Mouse (Mus musculus) thymus, adult 2 months (tissue): ENCODE results near the gene 4930558K02Rik. TPM values are rescaled to one million over a fixed set of nuclear protein-coding genes. Genes with fewer than 3 reads are reported as not detected.

Experiments
- DNase-seq: peaks from one replicate; pipeline ENCODE4 v3.0.0; 2021
- H3K27ac ChIP-seq: fragments of 200-500 bp; 2 replicates; pipeline ENCODE4 v1.5.1; 2012; ENCODE audit warnings: low read length, control low read depth; ENCODE audit not compliant: control insufficient read depth, insufficient read depth
- H3K27me3 ChIP-seq: fragments of 200-500 bp; 2 replicates; pipeline ENCODE4 v1.6.1; 2012; ENCODE audit warnings: mild to moderate bottlenecking, low read length, moderate library complexity, mixed read lengths; ENCODE audit not compliant: control insufficient read depth, insufficient read depth
- H3K36me3 ChIP-seq: fragments of 200-500 bp; 2 replicates; pipeline ENCODE4 v1.6.1; 2012; ENCODE audit warnings: mild to moderate bottlenecking, low read length, moderate library complexity; ENCODE audit not compliant: control insufficient read depth, insufficient read depth
- H3K4me1 ChIP-seq: fragments of 200-500 bp; replicated peaks from 2 replicates; pipeline ENCODE4 v1.6.1; 2012; ENCODE audit warnings: low read length; ENCODE audit not compliant: control insufficient read depth, insufficient read depth
- H3K4me3 ChIP-seq: fragments of 200-500 bp; 2 replicates; pipeline ENCODE4 v1.5.1; 2012; ENCODE audit warnings: mild to moderate bottlenecking, low read length, control low read depth, moderate library complexity; ENCODE audit not compliant: control insufficient read depth, insufficient read depth
- CTCF ChIP-seq: fragments of 200-500 bp; IDR thresholded peaks from 2 replicates; pipeline ENCODE4 v1.5.1; 2012; ENCODE audit warnings: mild to moderate bottlenecking, control low read depth, low read length, moderate library complexity, borderline replicate concordance; ENCODE audit not compliant: control insufficient read depth, poor library complexity, insufficient read depth; ENCODE audit errors: extremely low read depth
- POLR2A ChIP-seq: fragments of 200-500 bp; IDR thresholded peaks from 2 replicates; pipeline ENCODE4 v1.6.1; 2012; ENCODE audit warnings: mild to moderate bottlenecking, low read length, control low read depth, moderate library complexity; ENCODE audit not compliant: control insufficient read depth, poor library complexity, insufficient read depth; ENCODE audit errors: extremely low read depth
- WGBS: fragments of 180-500 bp; shearing (Covaris S2); methylation state at CpG from one replicate; pipeline ENCODE4 v1.1.7; 2018; 5-methylcytosine and 5-hydroxymethylcytosine counted together
- polyA plus RNA-seq: library from polyadenylated mRNA; depleted of rRNA; stranded (reverse); fragments of >200 nt; gene quantifications from 2 replicates; pipeline ENCODE4 v1.2.3, GENCODE M21; 2012

4930558K02Rik gene
- polyA plus RNA-seq, 1 experiment = not detected

GRCm38 (mm10) chr1:161918682-161919372 lies 60.6 kb downstream of the 4930558K02Rik start:
- WGBS = 68% methylated on average over 7 of the region's 7 CpGs
- no peak for TF ChIP-seq CTCF
- TF ChIP-seq POLR2A = no peak

GRCm38 (mm10) chr1:161917940-161918484 lies 61.4 kb downstream of the 4930558K02Rik start:
- H3K27me3 ChIP-seq = no peaks in the 10 kb centered on the region
- DNase-seq = no peak
- H3K27ac ChIP-seq = no peak overlapping the region
- H3K4me1 ChIP-seq = 0 out of 2 replicates have a peak, but pooled peaks cover 6% of the 10 kb centered on the region
- WGBS = 86% methylated on average over 3 of the region's 3 CpGs
- H3K4me3 ChIP-seq = no peak overlapping the region
- no peaks in the 10 kb centered on the region for H3K36me3 ChIP-seq
- TF ChIP-seq POLR2A = no peak
- TF ChIP-seq CTCF = no peak

More at GRCm38 (mm10) chr1:161918682-161919372, 60.6 kb downstream of the 4930558K02Rik start:
- 0 out of 2 replicates have a peak, but pooled peaks cover 3% of the 10 kb centered on the region for H3K4me1 ChIP-seq
- no peak overlapping the region for H3K4me3 ChIP-seq
- no peaks in the 10 kb centered on the region for H3K27me3 ChIP-seq
- no peak for DNase-seq
- H3K27ac ChIP-seq = no peak overlapping the region
- no peaks in the 10 kb centered on the region for H3K36me3 ChIP-seq

DNA sequence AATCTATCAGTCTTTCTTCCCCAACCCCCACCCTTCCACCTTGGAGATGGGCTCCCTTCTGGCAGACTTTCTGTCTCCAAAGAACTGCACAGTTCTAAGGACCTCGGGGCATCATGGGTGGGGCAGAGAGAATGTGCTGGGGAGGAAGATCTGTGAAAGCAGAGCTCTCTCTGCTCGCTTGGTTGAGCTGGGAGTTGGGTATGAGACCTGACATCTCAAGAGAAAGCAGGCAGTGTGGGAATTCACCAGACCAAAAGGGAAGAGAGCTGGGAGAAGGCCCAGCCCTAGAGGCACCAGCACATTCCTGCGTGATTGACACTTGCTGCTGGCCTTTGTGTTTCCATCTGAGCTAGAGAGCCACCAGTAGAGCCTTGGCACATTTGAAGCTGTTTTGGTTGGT lies 63.4 kb downstream of the 4930558K02Rik start:
- TF ChIP-seq CTCF (no peak), POLR2A (no peak)
- 0 out of 2 replicates have a peak, but pooled peaks cover 6% of the 10 kb centered on the region for H3K4me1 ChIP-seq
- no peak overlapping the region for H3K27ac ChIP-seq
- no peak overlapping the region for H3K4me3 ChIP-seq
- H3K36me3 ChIP-seq = no peaks in the 10 kb centered on the region
- 93% methylated on average over 3 of the region's 3 CpGs for WGBS
- no peaks in the 10 kb centered on the region for H3K27me3 ChIP-seq
- DNase-seq = no peak

DNA sequence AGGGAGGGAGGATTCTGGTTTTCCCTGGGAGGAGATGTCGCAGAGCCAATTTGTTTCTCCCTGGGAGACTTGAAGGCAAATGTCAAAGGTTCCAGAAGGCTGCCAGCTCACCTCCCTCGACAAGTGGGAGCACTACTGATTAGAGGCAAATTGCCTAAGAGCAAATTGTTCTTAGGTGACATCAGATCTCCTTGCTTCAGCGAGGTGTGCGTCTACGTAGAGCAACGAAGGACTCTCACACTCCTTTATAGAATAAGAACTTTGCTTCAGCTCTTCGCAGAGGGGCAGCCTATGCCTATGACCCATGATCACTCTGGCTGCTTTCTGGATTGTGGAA lies 65.8 kb downstream of the 4930558K02Rik start:
- Histone ChIP-seq H3K4me3 (no peak overlapping the region), H3K27ac (no peak overlapping the region), H3K27me3 (no peaks in the 10 kb centered on the region), H3K36me3 (no peaks in the 10 kb centered on the region), H3K4me1 (0 out of 2 replicates have a peak, but pooled peaks cover 6% of the 10 kb centered on the region)
- TF ChIP-seq POLR2A (no peak), CTCF (no peak)
- DNase-seq = no peak
- 84% methylated on average over 7 of the region's 7 CpGs for WGBS

DNA sequence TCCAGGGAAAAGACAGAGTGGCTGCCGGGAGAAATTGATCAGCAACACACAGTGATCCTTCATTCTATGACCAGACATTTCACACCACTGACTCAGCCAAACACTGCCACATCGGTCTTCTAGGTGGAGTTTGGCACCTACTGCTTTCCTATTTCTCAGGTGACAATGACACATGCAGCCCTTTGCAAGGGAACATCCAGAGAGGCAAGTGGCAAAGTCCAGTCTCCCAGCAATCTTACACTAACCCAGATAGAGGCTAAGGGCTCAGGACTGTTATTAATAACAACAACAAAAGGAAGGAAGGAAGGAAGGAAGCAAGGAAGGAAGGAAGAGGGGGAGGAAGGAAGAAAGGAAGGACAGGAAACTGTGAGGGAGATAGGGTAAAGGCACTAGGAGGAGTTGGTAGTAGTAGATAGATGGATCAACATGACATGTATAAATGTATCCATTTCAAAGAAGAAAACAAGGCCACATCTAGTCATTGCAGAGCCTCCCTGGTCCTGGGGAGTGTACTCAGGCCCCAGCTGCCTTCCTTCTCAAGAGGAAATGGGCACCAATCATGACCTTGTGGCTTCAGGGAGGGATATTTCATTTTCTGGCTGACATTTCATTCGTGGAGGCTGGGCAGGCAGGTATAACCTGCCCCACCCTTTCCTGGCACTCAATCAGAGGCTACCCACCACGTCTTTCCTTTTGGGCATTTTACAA lies 66.3 kb downstream of the 4930558K02Rik start:
- no peak overlapping the region for H3K27ac ChIP-seq
- H3K27me3 ChIP-seq = no peaks in the 10 kb centered on the region
- no peak for DNase-seq
- no peaks in the 10 kb centered on the region for H3K36me3 ChIP-seq
- no peak overlapping the region for H3K4me3 ChIP-seq
- 0 out of 2 replicates have a peak, but pooled peaks cover 4% of the 10 kb centered on the region for H3K4me1 ChIP-seq
- WGBS = 55% methylated on average over 4 of the region's 4 CpGs
- TF ChIP-seq CTCF (no peak), POLR2A (no peak)

- H3K27me3 ChIP-seq = no peaks in the 10 kb centered on the region
- 95% methylated on average over 8 of the region's 8 CpGs for WGBS
- no peak overlapping the region for H3K4me3 ChIP-seq
Measured at GRCm38 (mm10) chr1:161909074-161909473, 70.4 kb downstream of the 4930558K02Rik start.

More at GRCm38 (mm10) chr1:161909074-161909473, 70.4 kb downstream of the 4930558K02Rik start:
- Histone ChIP-seq H3K36me3 (no peaks in the 10 kb centered on the region), H3K27ac (no peak overlapping the region), H3K4me1 (0 out of 2 replicates have a peak, but pooled peaks cover 4% of the 10 kb centered on the region)
- no peak for DNase-seq
- TF ChIP-seq CTCF (no peak), POLR2A (no peak)
